Mouse (Mus musculus) CH12.LX (cell line): Measurements from ENCODE around the gene Ank3.

Experiments used
- BHLHE40 ChIP-seq: IDR thresholded peaks from 2 replicates; pipeline ENCODE4 v1.6.1; 2011; ENCODE audit warnings: mild to moderate bottlenecking, low read depth, low read length, improper control_type of control experiment
- CTCF ChIP-seq, 2 experiments: IDR thresholded peaks in 1 of 2; conservative IDR thresholded peaks in 1 of 2; 2 replicates each; pipeline ENCODE4 v1.5.1; 2011 to 2012; ENCODE audit warnings: low read depth in 2 of 2, low read length in 2 of 2, improper control_type of control experiment in 1 of 2, inconsistent platforms in 1 of 2, mild to moderate bottlenecking in 1 of 2, moderate library complexity in 1 of 2
- EP300 ChIP-seq: IDR thresholded peaks from 2 replicates; pipeline ENCODE4 v1.6.1; 2011; ENCODE audit warnings: low read length, improper control_type of control experiment
- KAT2A ChIP-seq: IDR thresholded peaks from 2 replicates; pipeline ENCODE4 v1.6.1; 2012; ENCODE audit warnings: low read length, improper control_type of control experiment, inconsistent platforms; ENCODE audit not compliant: insufficient replicate concordance
- MXI1 ChIP-seq: IDR thresholded peaks from 2 replicates; pipeline ENCODE4 v1.6.1; 2011; ENCODE audit warnings: mild to moderate bottlenecking, low read depth, low read length, improper control_type of control experiment
- NELFE ChIP-seq: IDR thresholded peaks from 2 replicates; pipeline ENCODE4 v1.6.1; 2011; ENCODE audit warnings: low read depth, low read length, improper control_type of control experiment
- NRF1 ChIP-seq: IDR thresholded peaks from 2 replicates; pipeline ENCODE4 v1.6.1; 2014; ENCODE audit warnings: low read depth, mild to moderate bottlenecking, inconsistent platforms, low read length, improper control_type of control experiment, moderate library complexity
- POLR2A ChIP-seq: IDR thresholded peaks from 2 replicates; pipeline ENCODE4 v1.6.1; 2011; ENCODE audit warnings: low read depth, mild to moderate bottlenecking, improper control_type of control experiment, low read length
- RCOR1 ChIP-seq: conservative IDR thresholded peaks from 2 replicates; pipeline ENCODE4 v1.6.1; 2012; ENCODE audit warnings: low read depth, mild to moderate bottlenecking, inconsistent platforms, low read length, improper control_type of control experiment
- ZMIZ1 ChIP-seq: IDR thresholded peaks from 2 replicates; pipeline ENCODE4 v1.6.1; 2012; ENCODE audit warnings: low read depth, mild to moderate bottlenecking, inconsistent platforms, low read length, improper control_type of control experiment

DNA sequence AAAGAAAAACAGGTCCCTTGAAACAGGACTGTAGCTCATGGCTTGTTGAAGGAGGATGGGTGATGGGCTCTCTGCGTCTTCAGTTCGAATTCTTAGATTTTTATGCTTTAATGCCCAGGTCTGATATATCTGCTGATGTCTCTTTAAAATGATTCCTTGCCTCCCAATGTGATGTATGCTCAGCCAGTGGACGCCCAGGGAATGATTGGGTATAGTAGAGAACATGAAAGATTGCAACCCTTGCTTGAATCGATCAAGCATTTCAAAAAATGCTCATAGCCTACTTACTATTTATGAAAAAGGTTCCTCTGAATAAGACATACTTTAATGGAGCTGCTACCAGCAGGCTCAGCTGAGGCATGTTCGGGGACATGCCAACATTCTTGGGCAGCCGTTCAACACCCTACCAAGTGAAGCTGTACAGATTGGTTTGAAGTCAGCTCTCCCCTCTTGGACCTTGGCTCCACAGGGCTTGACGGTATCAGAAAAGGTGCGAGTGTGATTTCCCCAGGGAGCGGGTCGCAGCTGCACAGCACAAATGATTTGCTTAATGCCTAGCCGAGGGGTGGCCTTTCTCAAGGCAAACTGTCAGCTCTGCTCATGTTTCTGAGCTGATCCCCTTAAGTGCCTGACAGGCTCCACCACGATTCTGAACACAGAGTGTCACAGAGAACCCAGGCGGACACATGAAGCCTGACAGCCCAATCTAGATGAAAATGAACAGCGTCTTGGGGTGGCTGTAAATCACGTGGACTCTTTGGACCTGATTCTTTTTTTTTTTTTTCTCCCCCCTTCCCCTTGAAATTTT, 136.8 kb downstream of the Ank3 start:
- TF ChIP-seq ZMIZ1, result no peak
- TF ChIP-seq MXI1, result peak; percentile 82
- no peak for TF ChIP-seq NRF1
- TF ChIP-seq BHLHE40, result peak; percentile 87
- 0 out of 2 replicates have a peak, but pooled peaks have one; percentile 47 for TF ChIP-seq KAT2A
- peak; percentile 39; the same call in 1 of the 2 replicates for TF ChIP-seq POLR2A
- TF ChIP-seq CTCF (conservative IDR thresholded peaks at IDR 0.05 in 1 of 2, IDR thresholded peaks at IDR 0.05 in 1 of 2; ENCODE audit: low read depth in 2 of 2, low read length in 2 of 2), result no peak
- TF ChIP-seq EP300, result peak; percentile 71
- TF ChIP-seq NELFE, result peak; percentile 32; the same call in 1 of the 2 replicates
- TF ChIP-seq RCOR1, result no peak
